Mouse (Mus musculus): ENCODE measurements at regions not wholly inside any gene's neighbourhood (a gene's known extent, or its start where the extent isn't known, plus 50 kb on each side); places are given as distances from the start of the nearest gene placed in this dataset.

GRCm38 (mm10) chr13:39441799-39442198, 481.1 kb upstream of the Slc35b3 start:
- TF ChIP-seq CTCF (IDR thresholded peaks at IDR 0.05; ENCODE audit: low read depth) (no peak), EP300 (IDR thresholded peaks at IDR 0.05; ENCODE audit: low read depth) (no peak)
